Mouse (Mus musculus) embryonic facial prominence, embryonic 10.5 days (tissue): ENCODE measurements at regions not wholly inside any gene's neighbourhood (a gene's known extent, or its start where the extent isn't known, plus 50 kb on each side); places are given as distances from the start of the nearest gene placed in this dataset.

Experiments
- DNase-seq: peaks from one replicate; pipeline ENCODE4 v3.0.0-alpha.2; 2017; ENCODE audit warnings: low spot score
- H3K27ac ChIP-seq: fragments of 300-500 bp; sonication (generic); replicated peaks from 2 replicates; pipeline ENCODE4 v1.5.1; 2016; ENCODE audit warnings: mild to moderate bottlenecking
- H3K27me3 ChIP-seq: fragments of 300-500 bp; sonication (generic); replicated peaks from 2 replicates; pipeline ENCODE4 v1.6.1; 2016; ENCODE audit warnings: low read depth, mild to moderate bottlenecking; ENCODE audit not compliant: poor library complexity, severe bottlenecking
- H3K36me3 ChIP-seq: fragments of 300-500 bp; sonication (generic); replicated peaks from 2 replicates; pipeline ENCODE4 v1.6.1; 2016; ENCODE audit warnings: mild to moderate bottlenecking, moderate library complexity
- H3K4me1 ChIP-seq: fragments of 300-500 bp; sonication (generic); 2 replicates; pipeline ENCODE4 v1.6.1; 2016
- H3K4me3 ChIP-seq: fragments of 300-500 bp; sonication (generic); 2 replicates; pipeline ENCODE4 v1.5.1; 2016; ENCODE audit warnings: mild to moderate bottlenecking, moderate library complexity
- H3K9me3 ChIP-seq: fragments of 300-500 bp; sonication (generic); 2 replicates; pipeline ENCODE4 v1.6.1; 2016; ENCODE audit warnings: mild to moderate bottlenecking
- WGBS: fragments of 180-500 bp; shearing (Covaris S2); methylation state at CpG from one replicate; pipeline ENCODE4 v1.1.7; 2016; 5-methylcytosine and 5-hydroxymethylcytosine counted together

DNA sequence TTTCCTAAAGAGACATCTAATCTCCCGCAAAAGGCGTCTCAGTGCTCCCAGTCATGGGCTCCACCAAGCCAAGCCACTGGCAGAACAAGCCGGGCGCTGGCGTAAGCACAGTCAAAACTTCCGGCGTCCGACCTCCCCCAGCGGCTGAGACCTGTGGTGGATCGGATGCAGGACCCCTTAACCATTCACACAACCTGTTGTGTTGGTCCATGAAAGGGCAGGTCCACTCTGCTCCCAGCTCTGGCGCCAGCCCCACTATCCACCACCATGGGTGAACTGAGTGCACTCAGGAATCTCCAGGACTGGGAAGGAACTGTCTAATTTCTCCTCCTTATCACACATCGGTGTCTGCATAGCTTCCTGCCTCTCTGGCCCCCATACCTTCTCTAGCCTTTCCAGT lies 94.8 kb upstream of the Fut8 start:
- 91% methylated on average over 12 of the region's 12 CpGs for WGBS
- DNase-seq: no peak
- H3K4me1 ChIP-seq: peaks cover 11% of the 10 kb centered on the region
- H3K27ac ChIP-seq: no peak overlapping the region
- no peaks in the 10 kb centered on the region for H3K9me3 ChIP-seq
- no peak overlapping the region for H3K4me3 ChIP-seq
- H3K36me3 ChIP-seq: no peaks in the 10 kb centered on the region
- no peaks in the 10 kb centered on the region for H3K27me3 ChIP-seq

DNA sequence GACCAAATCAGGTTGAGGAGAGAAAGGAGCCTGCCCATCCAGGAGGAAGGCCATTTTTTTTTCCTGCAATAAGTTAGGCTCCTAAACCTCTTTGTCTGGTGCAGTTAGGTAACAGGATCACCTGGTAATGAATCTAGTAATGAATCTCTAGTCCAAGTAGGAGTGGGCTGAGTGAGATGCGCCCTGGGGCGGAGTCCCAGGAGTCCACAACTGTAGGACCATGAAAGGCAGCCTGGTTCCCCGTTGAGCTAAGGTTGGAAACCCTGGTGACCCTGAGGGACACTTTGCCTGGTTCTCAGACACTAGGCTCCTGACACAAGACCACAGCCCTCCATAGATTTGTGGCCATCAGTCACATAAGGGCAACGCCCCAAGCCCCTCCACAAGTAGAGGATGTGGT lies 95.7 kb upstream of the Fut8 start:
- no peak for DNase-seq
- Histone ChIP-seq H3K9me3 (no peaks in the 10 kb centered on the region), H3K36me3 (no peaks in the 10 kb centered on the region), H3K4me1 (peaks cover 11% of the 10 kb centered on the region), H3K27ac (no peak overlapping the region), H3K4me3 (no peak overlapping the region), H3K27me3 (no peaks in the 10 kb centered on the region)
- 84% methylated on average over 4 of the region's 4 CpGs for WGBS

- Histone ChIP-seq H3K27ac (no peak overlapping the region), H3K36me3 (no peaks in the 10 kb centered on the region), H3K9me3 (no peaks in the 10 kb centered on the region), H3K4me1 (peaks cover 11% of the 10 kb centered on the region), H3K27me3 (no peaks in the 10 kb centered on the region), H3K4me3 (no peak overlapping the region)
- DNase-seq: no peak
- WGBS: 82% methylated on average over 8 of the region's 8 CpGs
Observed at GRCm38 (mm10) chr12:77141260-77142201, 96.4 kb upstream of the Fut8 start.

GRCm38 (mm10) chr12:77140656-77141055 lies 97.3 kb upstream of the Fut8 start:
- no peak for DNase-seq
- H3K36me3 ChIP-seq: no peaks in the 10 kb centered on the region
- H3K4me3 ChIP-seq: no peak overlapping the region
- no peaks in the 10 kb centered on the region for H3K9me3 ChIP-seq
- peaks cover 11% of the 10 kb centered on the region for H3K4me1 ChIP-seq
- H3K27me3 ChIP-seq: no peaks in the 10 kb centered on the region
- WGBS: 61% methylated on average over 6 of the region's 6 CpGs
- H3K27ac ChIP-seq: no peak overlapping the region

DNA sequence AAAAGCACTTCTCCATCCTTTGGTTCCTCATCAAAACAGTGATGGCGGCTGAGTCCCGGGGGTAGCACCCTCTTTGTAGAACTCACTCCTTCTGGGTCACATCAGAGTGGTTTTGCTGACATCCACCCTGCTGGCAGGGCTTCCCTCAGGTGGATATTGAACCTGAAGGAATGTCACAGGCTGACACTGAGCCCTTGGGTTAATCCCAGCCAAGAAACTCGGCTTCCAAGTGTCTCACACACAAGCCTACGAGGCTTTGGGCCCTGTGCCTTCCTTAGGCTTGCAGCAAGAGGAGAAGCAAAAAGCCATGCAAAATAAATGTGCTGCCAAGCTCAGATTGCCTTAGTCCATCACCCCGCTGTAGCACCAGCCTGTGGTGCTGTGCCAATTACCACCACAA lies 97.8 kb upstream of the Fut8 start:
- H3K27ac ChIP-seq: no peak overlapping the region
- no peak for DNase-seq
- no peaks in the 10 kb centered on the region for H3K9me3 ChIP-seq
- no peaks in the 10 kb centered on the region for H3K27me3 ChIP-seq
- WGBS: 81% methylated on average over 5 of the region's 5 CpGs
- H3K4me1 ChIP-seq: peaks cover 11% of the 10 kb centered on the region
- H3K4me3 ChIP-seq: no peak overlapping the region
- H3K36me3 ChIP-seq: no peaks in the 10 kb centered on the region

- Histone ChIP-seq H3K4me3 (no peak overlapping the region), H3K27me3 (no peaks in the 10 kb centered on the region), H3K4me1 (peaks cover 14% of the 10 kb centered on the region), H3K9me3 (no peaks in the 10 kb centered on the region), H3K36me3 (no peaks in the 10 kb centered on the region), H3K27ac (no peak overlapping the region)
- DNase-seq: no peak
- WGBS: 91% methylated on average over 2 of the region's 2 CpGs
Observed at GRCm38 (mm10) chr12:77139718-77140117, 98.2 kb upstream of the Fut8 start.

DNA sequence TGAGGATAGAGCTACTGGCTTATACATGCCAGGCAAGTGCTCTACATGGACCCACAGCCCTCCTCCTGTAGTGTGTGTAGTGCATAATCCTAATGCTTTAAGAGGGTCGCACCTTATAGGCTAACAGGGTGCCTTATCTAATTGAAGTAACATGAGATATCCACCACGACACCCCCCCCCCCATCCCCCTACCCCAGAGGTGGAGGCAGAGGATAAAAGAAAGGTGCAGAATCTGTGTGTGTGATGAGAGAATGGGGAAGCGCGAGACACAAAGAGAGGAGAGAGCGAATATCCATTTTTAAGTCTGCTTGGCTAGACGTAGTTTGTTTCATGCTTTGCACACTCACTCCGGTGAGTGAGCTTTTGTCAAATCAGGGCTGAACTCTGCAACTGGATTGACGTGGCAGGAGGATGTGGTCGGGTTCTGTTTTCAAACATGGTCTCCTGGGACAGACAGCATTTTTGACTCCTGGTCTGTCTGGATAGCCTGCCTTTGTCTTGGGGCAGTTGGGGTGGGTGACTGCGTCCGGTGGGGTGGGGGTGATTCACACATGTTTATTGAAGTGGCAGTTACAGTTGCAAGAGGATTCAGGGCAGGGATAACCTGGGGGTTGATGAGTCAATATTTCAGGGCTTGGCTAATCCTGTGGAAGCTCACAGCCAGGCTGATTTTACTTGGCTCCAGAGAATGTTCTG lies 99.3 kb upstream of the Fut8 start:
- DNase-seq: no peak
- 76% methylated on average over 11 of the region's 11 CpGs for WGBS
- Histone ChIP-seq H3K4me3 (no peak overlapping the region), H3K27me3 (no peaks in the 10 kb centered on the region), H3K27ac (no peak overlapping the region), H3K4me1 (peaks cover 14% of the 10 kb centered on the region), H3K36me3 (no peaks in the 10 kb centered on the region), H3K9me3 (no peaks in the 10 kb centered on the region)

GRCm38 (mm10) chr12:77137291-77137830 lies 100.6 kb upstream of the Fut8 start:
- no peak overlapping the region for H3K4me3 ChIP-seq
- H3K27me3 ChIP-seq: peaks cover 6% of the 10 kb centered on the region; the same call in 1 of the 2 replicates
- WGBS: 91% methylated on average over 10 of the region's 10 CpGs
- no peaks in the 10 kb centered on the region for H3K36me3 ChIP-seq
- no peak for DNase-seq
- H3K9me3 ChIP-seq: no peaks in the 10 kb centered on the region
- H3K27ac ChIP-seq: no peak overlapping the region
- H3K4me1 ChIP-seq: peaks cover 14% of the 10 kb centered on the region

- Histone ChIP-seq H3K4me3 (no peak overlapping the region), H3K27me3 (peaks cover 6% of the 10 kb centered on the region; the same call in 1 of the 2 replicates), H3K9me3 (no peaks in the 10 kb centered on the region), H3K4me1 (peaks cover 9% of the 10 kb centered on the region; the same call in 1 of the 2 replicates), H3K36me3 (no peaks in the 10 kb centered on the region), H3K27ac (no peak overlapping the region)
- 94% methylated on average over 6 of the region's 6 CpGs for WGBS
- no peak for DNase-seq
Observed at GRCm38 (mm10) chr12:77135661-77136060, 102.3 kb upstream of the Fut8 start.

DNA sequence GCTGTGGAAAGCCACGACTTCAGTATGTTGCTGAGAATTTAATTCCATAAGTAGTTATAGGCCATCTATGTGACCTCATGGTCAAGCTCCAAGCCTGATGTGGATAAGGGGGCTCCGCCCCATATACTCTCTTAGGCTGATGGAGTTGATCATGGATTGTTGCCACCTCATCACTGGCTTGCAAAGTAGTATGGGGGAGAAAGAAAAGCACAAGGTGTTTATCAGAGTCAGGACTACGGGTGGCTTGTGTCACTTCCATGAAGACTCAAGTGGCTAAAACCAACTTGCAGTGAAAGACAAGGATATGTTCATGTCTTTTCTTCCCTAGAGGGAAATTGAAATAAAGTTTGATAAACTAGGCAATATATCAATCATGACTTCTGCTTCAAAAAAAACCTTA lies 102.9 kb upstream of the Fut8 start:
- H3K9me3 ChIP-seq: no peaks in the 10 kb centered on the region
- DNase-seq: no peak
- peaks cover 8% of the 10 kb centered on the region; the same call in 1 of the 2 replicates for H3K4me1 ChIP-seq
- H3K4me3 ChIP-seq: no peak overlapping the region
- no peak overlapping the region for H3K27ac ChIP-seq
- WGBS: 86% methylated on average over 3 of the region's 3 CpGs
- H3K36me3 ChIP-seq: no peaks in the 10 kb centered on the region
- peaks cover 6% of the 10 kb centered on the region; the same call in 1 of the 2 replicates for H3K27me3 ChIP-seq

DNA sequence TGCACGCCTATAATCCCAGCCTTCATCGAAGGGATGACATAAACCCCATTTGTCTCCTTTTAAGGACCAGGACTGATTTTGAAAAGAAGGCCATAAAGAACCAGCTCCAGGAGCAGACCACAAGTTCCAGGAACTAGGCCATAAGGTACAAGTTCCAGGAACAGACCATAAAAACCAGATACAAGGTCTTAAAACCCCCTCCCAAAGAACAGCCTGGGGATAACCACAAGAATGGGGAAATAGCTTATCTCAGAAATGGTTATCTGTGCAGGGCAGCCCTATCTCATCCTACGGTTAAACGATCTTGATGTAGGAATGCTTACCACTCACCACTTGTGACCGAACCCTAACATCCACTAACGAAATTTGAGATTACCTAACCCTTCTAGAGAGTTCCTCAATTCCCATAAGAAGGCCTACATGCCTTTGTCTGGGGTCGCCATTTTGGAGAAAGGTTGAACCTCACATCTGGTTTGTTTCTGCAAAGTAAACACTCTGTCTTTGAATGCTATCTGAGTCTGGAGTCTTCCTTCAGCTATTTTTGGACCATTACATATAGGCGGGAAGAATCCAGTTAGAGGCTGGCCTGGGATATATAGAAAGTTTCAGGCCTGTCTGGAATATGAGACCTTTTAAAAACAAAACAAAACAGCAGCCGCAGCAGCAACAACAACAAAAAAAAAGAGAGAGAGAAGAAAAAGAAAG lies 103.5 kb upstream of the Fut8 start:
- Histone ChIP-seq H3K27me3 (peaks cover 6% of the 10 kb centered on the region; the same call in 1 of the 2 replicates), H3K36me3 (no peaks in the 10 kb centered on the region), H3K4me1 (0 out of 2 replicates have a peak, but pooled peaks cover 12% of the 10 kb centered on the region), H3K27ac (no peak overlapping the region), H3K9me3 (no peaks in the 10 kb centered on the region), H3K4me3 (no peak overlapping the region)
- 64% methylated on average over 9 of the region's 9 CpGs for WGBS
- no peak for DNase-seq
